ENCODE assay signal across 30 mouse cellular contexts in the genomic region with DNA sequence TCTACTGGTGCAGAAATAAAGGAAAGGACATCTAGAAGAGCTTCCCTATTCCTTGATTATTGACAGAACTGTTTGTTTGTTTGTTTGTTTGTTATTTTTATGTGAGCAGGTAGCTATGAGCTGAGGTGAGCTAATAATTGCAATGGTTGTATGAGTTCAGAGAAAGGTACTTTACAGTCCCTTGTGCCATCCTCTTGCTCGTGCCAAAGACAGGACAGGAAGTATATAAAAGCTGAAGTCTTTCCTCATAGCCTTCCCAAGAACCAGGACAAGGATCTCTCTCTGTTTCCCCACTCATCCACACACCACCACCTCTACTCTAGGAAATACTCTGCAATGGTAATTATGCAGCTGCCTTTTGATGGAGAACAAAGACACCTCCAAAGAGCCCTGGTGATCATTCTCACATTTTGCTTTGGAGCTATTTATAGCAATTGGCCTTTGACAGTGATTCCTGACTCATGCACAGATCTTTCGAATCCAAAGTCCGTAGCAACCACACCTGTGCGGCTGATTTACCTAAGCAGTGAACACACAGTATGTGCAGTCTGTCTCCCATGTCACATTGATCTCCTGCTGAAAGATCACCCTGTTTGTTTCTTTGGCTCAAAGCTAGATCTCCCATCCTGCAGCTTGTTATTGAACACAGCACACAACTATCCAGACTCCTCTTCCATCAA. TPM values are rescaled to one million over a fixed set of nuclear protein-coding genes. Genes with fewer than 3 reads are reported as not detected.
DNase-seq lines count a peak whose midpoint lies in the region; ATAC-seq lines count a peak whose summit lies in the region.
"Had no signal": no experiment of that assay in that cellular context is flagged by ENCODE, and none has a peak within 500 bp of the region (broad histone marks: within the 10 kb centered on the region; RNA-seq: fewer than 3 reads in every experiment).

No protein-coding gene starts in this region.

- H3K27ac ChIP-seq in liver, embryonic 16.5 days (ENCODE audit: low read length) = no peak overlapping the region
- H3K27ac ChIP-seq in intestine, embryonic 15.5 days = no peak overlapping the region
- no peak overlapping the region for H3K27ac ChIP-seq in stomach, embryonic 16.5 days (ENCODE audit: low read length)
- H3K27ac ChIP-seq in limb, embryonic 10.5 days = no peak overlapping the region
- H3K27ac ChIP-seq: embryonic facial prominence, embryonic 12.5 days; embryonic facial prominence, embryonic 15.5 days; gastrocnemius, adult 2 months; heart, embryonic 15.5 days; hindbrain, embryonic 10.5 days; hindbrain, embryonic 13.5 days had no signal

- no peak for DNase-seq in liver
- peak; percentile 72 for DNase-seq in large intestine, adult 2 months (ENCODE audit: low read depth, low spot score)
- no peak for DNase-seq in limb, embryonic 10.5 days (ENCODE audit: low spot score)
- no peak for DNase-seq in spleen, postnatal 36 days (ENCODE audit: low spot score in 2 of 2)
- no peak for DNase-seq in testis, postnatal 10 days (ENCODE audit: low spot score)
- DNase-seq: adrenal gland, postnatal 10 days; adrenal gland, postnatal 36 days; B cell, adult 2 months; cerebellum, adult 2 months; cerebellum, adult 9-11 months; cerebellum, postnatal 25 days; gastrocnemius, adult 2 months; gastrocnemius, postnatal 14 days; heart, adult 11 months; heart, postnatal 10 days; heart, postnatal 36 days had no signal

- H3K4me2 ChIP-seq in liver, embryonic 16.5 days (ENCODE audit: low read depth, low read length) = no peak overlapping the region
- no peak overlapping the region for H3K4me2 ChIP-seq in intestine, embryonic 15.5 days (replicated peaks)
- H3K4me2 ChIP-seq in stomach, embryonic 16.5 days (ENCODE audit: low read depth, low read length) = no peak overlapping the region
- H3K4me2 ChIP-seq: embryonic facial prominence, embryonic 12.5 days; embryonic facial prominence, embryonic 15.5 days; heart, embryonic 12.5 days; heart, embryonic 15.5 days; hindbrain, embryonic 13.5 days had no signal

- ATAC-seq in liver, embryonic 16.5 days (ENCODE audit: low read depth) = peak; percentile 47; the same call in 1 of the 2 replicates
- peak; percentile 98 for ATAC-seq in intestine, embryonic 15.5 days
- peak; percentile 78; the same call in 1 of the 2 replicates for ATAC-seq in stomach, embryonic 16.5 days (ENCODE audit: insufficient read depth, low FRiP score)
- ATAC-seq: forebrain, embryonic 14.5 days; Patski had no signal

- H3K4me1 ChIP-seq in liver, embryonic 16.5 days (ENCODE audit: control insufficient read depth, low read depth, low read length) = no peaks in the 10 kb centered on the region
- no peaks in the 10 kb centered on the region for H3K4me1 ChIP-seq in intestine, embryonic 15.5 days (replicated peaks)
- no peaks in the 10 kb centered on the region for H3K4me1 ChIP-seq in stomach, embryonic 16.5 days (ENCODE audit: control insufficient read depth, insufficient read depth, low read length)
- H3K4me1 ChIP-seq in limb, embryonic 10.5 days = no peaks in the 10 kb centered on the region; the same call in 1 of the 2 replicates
- H3K4me1 ChIP-seq: embryonic facial prominence, embryonic 12.5 days; embryonic facial prominence, embryonic 15.5 days; heart, embryonic 12.5 days; heart, embryonic 15.5 days; hindbrain, embryonic 10.5 days; hindbrain, embryonic 13.5 days had no signal

- no peak overlapping the region for H3K9ac ChIP-seq in liver, embryonic 16.5 days (ENCODE audit: low read depth, low read length)
- H3K9ac ChIP-seq in intestine, embryonic 15.5 days = no peak overlapping the region
- H3K9ac ChIP-seq in stomach, embryonic 16.5 days (ENCODE audit: low read length) = no peak overlapping the region
- H3K9ac ChIP-seq: embryonic facial prominence, embryonic 12.5 days; embryonic facial prominence, embryonic 15.5 days; forebrain, postnatal 0 days; heart, embryonic 12.5 days; heart, embryonic 15.5 days; hindbrain, embryonic 13.5 days had no signal

- no peaks in the 10 kb centered on the region for H3K9me3 ChIP-seq in liver, embryonic 16.5 days (replicated peaks; ENCODE audit: control insufficient read depth, low read length)
- no peaks in the 10 kb centered on the region for H3K9me3 ChIP-seq in intestine, embryonic 15.5 days
- no peaks in the 10 kb centered on the region for H3K9me3 ChIP-seq in stomach, embryonic 16.5 days (replicated peaks; ENCODE audit: control insufficient read depth, low read length)
- no peaks in the 10 kb centered on the region for H3K9me3 ChIP-seq in limb, embryonic 10.5 days (replicated peaks)
- H3K9me3 ChIP-seq: embryonic facial prominence, embryonic 12.5 days; embryonic facial prominence, embryonic 15.5 days; heart, embryonic 12.5 days; heart, embryonic 15.5 days; hindbrain, embryonic 10.5 days; hindbrain, embryonic 13.5 days had no signal

- H3K36me3 ChIP-seq in liver, embryonic 16.5 days (ENCODE audit: control insufficient read depth, insufficient read depth) = no peaks in the 10 kb centered on the region
- no peaks in the 10 kb centered on the region for H3K36me3 ChIP-seq in intestine, embryonic 15.5 days
- no peaks in the 10 kb centered on the region for H3K36me3 ChIP-seq in stomach, embryonic 16.5 days (ENCODE audit: control insufficient read depth, insufficient read depth, low read length)
- H3K36me3 ChIP-seq in limb, embryonic 10.5 days = no peaks in the 10 kb centered on the region
- H3K36me3 ChIP-seq: embryonic facial prominence, embryonic 12.5 days; embryonic facial prominence, embryonic 15.5 days; G1E; heart, embryonic 12.5 days; heart, embryonic 15.5 days; hindbrain, embryonic 10.5 days; hindbrain, embryonic 13.5 days had no signal

- WGBS in liver, embryonic 16.5 days (ENCODE audit: insufficient replicate concordance) = 40% methylated on average over 4 of the region's 4 CpGs
- whole genome bisulfite sequencing in intestine, embryonic 15.5 days = 61% methylated on average over 4 of the region's 4 CpGs
- WGBS in large intestine, adult 2 months = 30% methylated on average over 4 of the region's 4 CpGs
- 59% methylated on average over 4 of the region's 4 CpGs for WGBS in stomach, embryonic 16.5 days
- WGBS in limb, embryonic 10.5 days = 84% methylated on average over 4 of the region's 4 CpGs

- H3K4me3 ChIP-seq in liver, embryonic 16.5 days (ENCODE audit: low read depth, low read length) = no peak overlapping the region
- H3K4me3 ChIP-seq in intestine, embryonic 15.5 days (replicated peaks) = no peak overlapping the region
- H3K4me3 ChIP-seq in stomach, embryonic 16.5 days (replicated peaks; ENCODE audit: low read length) = no peak overlapping the region
- H3K4me3 ChIP-seq in limb, embryonic 10.5 days = no peak overlapping the region
- H3K4me3 ChIP-seq: embryonic facial prominence, embryonic 12.5 days; embryonic facial prominence, embryonic 15.5 days; gastrocnemius, adult 2 months; heart, embryonic 12.5 days; heart, embryonic 15.5 days; hindbrain, embryonic 10.5 days; hindbrain, embryonic 13.5 days had no signal

- no peaks in the 10 kb centered on the region for H3K27me3 ChIP-seq in liver, embryonic 16.5 days (ENCODE audit: control insufficient read depth, insufficient read depth, low read depth, low read length)
- no peaks in the 10 kb centered on the region for H3K27me3 ChIP-seq in intestine, embryonic 15.5 days (replicated peaks)
- H3K27me3 ChIP-seq in stomach, embryonic 16.5 days (ENCODE audit: control insufficient read depth, insufficient read depth, low read length) = no peaks in the 10 kb centered on the region
- no peaks in the 10 kb centered on the region for H3K27me3 ChIP-seq in limb, embryonic 10.5 days (ENCODE audit: low read depth, poor library complexity, severe bottlenecking)
- H3K27me3 ChIP-seq: CH12.LX; embryonic facial prominence, embryonic 12.5 days; embryonic facial prominence, embryonic 15.5 days; heart, embryonic 12.5 days; heart, embryonic 15.5 days; hindbrain, embryonic 13.5 days; Patski had no signal

RNA-seq across cellular contexts. Expression of gene Adcy2, which starts 29.9 kb away (rescaled TPM):
- polyA plus RNA-seq in liver, embryonic 16.5 days (2015; fragmentation: Nextera tagmentation; extraction: Ambion mirVana) = 0.22 and 0.30 TPM in 2 replicates
- polyA plus RNA-seq in intestine, embryonic 15.5 days (2015; fragmentation: Nextera tagmentation; extraction: Ambion mirVana) = 4.7 and 4.8 TPM in 2 replicates
- polyA plus RNA-seq in large intestine, adult 2 months (2012; rRNA removed) = 0.61 and 0.67 TPM in 2 replicates
- polyA plus RNA-seq in stomach, embryonic 16.5 days (2015; fragmentation: Nextera tagmentation; extraction: Ambion mirVana) = 0.99 and 1.6 TPM in 2 replicates
- 0.39 and 1.2 TPM in 2 replicates for polyA plus RNA-seq in limb, embryonic 10.5 days (2016; fragmentation: Nextera tagmentation; extraction: Ambion mirVana)
- polyA plus RNA-seq: G1E had no signal

Comparison
In these comparisons a context has a peak if more than half of its experiments do, and no peak if none do; other contexts are left out.
1. ATAC-seq: peak in every context shown above with its lines; median percentile 98 in intestine, embryonic 15.5 days; 78 in stomach, embryonic 16.5 days; 47 in liver, embryonic 16.5 days.